Mouse (Mus musculus): ENCODE results near the gene Grin2a.

The Grin2a gene

GRCm38 (mm10) chr16:9972705-9973104 is 22.7 kb downstream of the Grin2a start:
- no peak for DNase-seq (ENCODE audit: low read depth, low spot score)

GRCm38 (mm10) chr16:9964469-9964868 is 30.9 kb downstream of the Grin2a start:
- DNase-seq (ENCODE audit: low read depth, low spot score), result no peak

GRCm38 (mm10) chr16:9962482-9962881 is 32.9 kb downstream of the Grin2a start:
- no peak for DNase-seq (ENCODE audit: low read depth, low spot score)

- DNase-seq (ENCODE audit: low read depth, low spot score), result no peak
Measured at GRCm38 (mm10) chr16:9959340-9959739, 36.0 kb downstream of the Grin2a start.

GRCm38 (mm10) chr16:9954266-9954665 is 41.1 kb downstream of the Grin2a start:
- no peak for DNase-seq (ENCODE audit: low read depth, low spot score)

- no peak for DNase-seq (ENCODE audit: low read depth, low spot score)
Measured at GRCm38 (mm10) chr16:9953396-9953831, 41.9 kb downstream of the Grin2a start.

GRCm38 (mm10) chr16:9949250-9949649 is 46.1 kb downstream of the Grin2a start:
- no peak for DNase-seq (ENCODE audit: low read depth, low spot score)

- no peak for DNase-seq (ENCODE audit: low read depth, low spot score)
Measured at GRCm38 (mm10) chr16:9947430-9947829, 47.9 kb downstream of the Grin2a start.

- DNase-seq (ENCODE audit: low read depth, low spot score), result no peak
Measured at GRCm38 (mm10) chr16:9944836-9945235, 50.5 kb downstream of the Grin2a start.

GRCm38 (mm10) chr16:9941306-9941930 is 53.9 kb downstream of the Grin2a start:
- peak; percentile 8 for DNase-seq (ENCODE audit: low read depth, low spot score)

- DNase-seq (ENCODE audit: low read depth, low spot score), result no peak
Measured at GRCm38 (mm10) chr16:9940716-9941115, 54.6 kb downstream of the Grin2a start.

- DNase-seq (ENCODE audit: low read depth, low spot score), result no peak
Measured at GRCm38 (mm10) chr16:9910672-9911071, 84.7 kb downstream of the Grin2a start.

GRCm38 (mm10) chr16:9909225-9909624 is 86.1 kb downstream of the Grin2a start:
- no peak for DNase-seq (ENCODE audit: low read depth, low spot score)

- DNase-seq (ENCODE audit: low read depth, low spot score), result no peak
Measured at GRCm38 (mm10) chr16:9904443-9904842, 90.9 kb downstream of the Grin2a start.

- no peak for DNase-seq (ENCODE audit: low read depth, low spot score)
Measured at GRCm38 (mm10) chr16:9902680-9903463, 92.5 kb downstream of the Grin2a start.

- DNase-seq (ENCODE audit: low read depth, low spot score), result no peak
Measured at GRCm38 (mm10) chr16:9901433-9901832, 93.9 kb downstream of the Grin2a start.

- no peak for DNase-seq (ENCODE audit: low read depth, low spot score)
Measured at GRCm38 (mm10) chr16:9900996-9901395, 94.4 kb downstream of the Grin2a start.

GRCm38 (mm10) chr16:9900196-9900595 is 95.2 kb downstream of the Grin2a start:
- DNase-seq (ENCODE audit: low read depth, low spot score), result no peak

- no peak for DNase-seq (ENCODE audit: low read depth, low spot score)
Measured at GRCm38 (mm10) chr16:9899176-9899575, 96.2 kb downstream of the Grin2a start.

- DNase-seq (ENCODE audit: low read depth, low spot score), result no peak
Measured at GRCm38 (mm10) chr16:9895581-9895980, 99.8 kb downstream of the Grin2a start.

GRCm38 (mm10) chr16:9886155-9886554 is 109.2 kb downstream of the Grin2a start:
- no peak for DNase-seq (ENCODE audit: low read depth, low spot score)

- no peak for DNase-seq (ENCODE audit: low read depth, low spot score)
Measured at GRCm38 (mm10) chr16:9884141-9884540, 111.2 kb downstream of the Grin2a start.

GRCm38 (mm10) chr16:9882420-9882819 is 112.9 kb downstream of the Grin2a start:
- no peak for DNase-seq (ENCODE audit: low read depth, low spot score)

All from 3T3-L1 (cell line).